Mouse (Mus musculus) megakaryocyte, adult 5-6 weeks (primary cell): ENCODE results near the gene Tesc. TPM values are rescaled to one million over a fixed set of nuclear protein-coding genes. Genes with fewer than 3 reads are reported as not detected.

Source experiments
- ATAC-seq: 2 replicates; pipeline ENCODE4 v1.8.0; 2016; ENCODE audit warnings: mild to moderate bottlenecking, inconsistent platforms; ENCODE audit not compliant: poor library complexity, severe bottlenecking
- total RNA-seq, 2 experiments: library from RNA; stranded (forward) in 1 of 2; stranded (reverse) in 1 of 2; fragments of 153-499, 151-499 nt in 1 of 2; fragments of 221-1000, 200-1000 nt in 1 of 2; gene quantifications; 2 replicates each; pipeline versions ENCODE4 v1.2.3 to v1.2.4; 2015 to 2017

Gene Tesc
- total RNA-seq, 2 experiments from 2014 or later, result 1.8 to 2.4 TPM

- no peak for ATAC-seq
Measured at GRCm38 (mm10) chr5:118015028-118015427, 12.5 kb upstream of the Tesc start.

GRCm38 (mm10) chr5:118015669-118016068, 11.9 kb upstream of the Tesc start:
- ATAC-seq, result no peak

GRCm38 (mm10) chr5:118017527-118017926, 10.0 kb upstream of the Tesc start:
- no peak for ATAC-seq

DNA sequence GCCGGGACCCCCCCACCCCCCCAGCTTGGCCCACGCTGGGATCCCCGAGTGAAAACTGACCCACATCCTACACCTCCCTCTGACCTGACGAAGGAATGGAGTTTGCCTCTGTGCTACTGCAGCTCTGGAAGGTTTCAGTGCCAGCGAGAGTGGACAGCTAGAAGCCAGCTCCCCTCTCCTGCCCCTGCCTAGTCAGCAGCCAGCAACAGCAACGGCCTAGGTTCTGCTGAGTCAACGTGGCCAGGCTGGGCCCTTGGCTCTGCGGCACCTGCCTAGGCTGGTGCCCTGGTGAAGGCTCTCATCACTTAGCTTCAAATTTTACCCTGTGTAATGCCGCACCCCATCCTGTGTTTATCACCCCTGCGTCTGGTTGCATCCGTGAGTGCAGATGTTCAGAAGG, 7.6 kb upstream of the Tesc start:
- ATAC-seq, result no peak

GRCm38 (mm10) chr5:118023053-118023452, 4.5 kb upstream of the Tesc start:
- ATAC-seq, result no peak

DNA sequence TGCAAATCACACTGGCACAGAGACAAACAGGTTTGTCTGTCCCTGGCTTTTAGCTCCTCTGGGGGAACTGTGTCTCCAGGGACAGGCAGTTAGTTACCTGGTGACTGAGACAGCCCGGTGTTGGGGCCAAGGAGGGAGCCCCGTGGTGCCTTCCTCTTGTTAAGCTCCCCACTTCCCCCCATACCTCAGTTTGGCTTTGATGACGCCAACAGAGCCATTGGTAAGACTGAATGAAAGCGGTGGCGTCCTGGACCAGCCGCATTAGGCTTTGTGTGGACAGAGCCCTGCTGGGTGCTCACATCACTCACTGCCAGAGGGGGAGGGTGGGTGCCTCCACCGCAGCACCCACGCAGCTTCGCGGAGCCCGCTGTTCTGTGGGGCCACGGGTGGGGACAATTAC, 1.7 kb upstream of the Tesc start:
- 0 out of 2 replicates have a peak, but pooled peaks have one; percentile 4 for ATAC-seq

DNA sequence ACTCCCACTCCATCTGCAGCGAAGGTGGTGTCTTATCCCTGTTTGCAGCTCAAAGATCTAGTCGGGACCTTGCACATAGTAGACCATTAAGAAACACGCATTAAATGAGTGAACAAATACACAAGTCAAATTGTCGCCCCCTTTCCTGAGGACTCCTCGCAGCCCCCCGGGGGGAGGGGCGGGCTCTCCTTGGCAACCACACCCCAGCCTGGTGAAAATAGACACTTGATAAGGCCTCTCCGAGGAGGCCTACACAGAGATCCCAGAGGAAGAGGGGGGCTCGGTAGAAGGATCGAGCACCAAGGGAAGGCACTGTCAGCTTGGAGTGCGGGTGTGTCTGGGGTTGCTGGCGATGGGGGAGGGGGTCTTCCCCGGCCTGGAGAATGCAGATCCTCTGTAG, 1.2 kb upstream of the Tesc start:
- no peak for ATAC-seq

GRCm38 (mm10) chr5:118027101-118027697, 344 bp upstream of the Tesc start:
- ATAC-seq, result no peak

DNA sequence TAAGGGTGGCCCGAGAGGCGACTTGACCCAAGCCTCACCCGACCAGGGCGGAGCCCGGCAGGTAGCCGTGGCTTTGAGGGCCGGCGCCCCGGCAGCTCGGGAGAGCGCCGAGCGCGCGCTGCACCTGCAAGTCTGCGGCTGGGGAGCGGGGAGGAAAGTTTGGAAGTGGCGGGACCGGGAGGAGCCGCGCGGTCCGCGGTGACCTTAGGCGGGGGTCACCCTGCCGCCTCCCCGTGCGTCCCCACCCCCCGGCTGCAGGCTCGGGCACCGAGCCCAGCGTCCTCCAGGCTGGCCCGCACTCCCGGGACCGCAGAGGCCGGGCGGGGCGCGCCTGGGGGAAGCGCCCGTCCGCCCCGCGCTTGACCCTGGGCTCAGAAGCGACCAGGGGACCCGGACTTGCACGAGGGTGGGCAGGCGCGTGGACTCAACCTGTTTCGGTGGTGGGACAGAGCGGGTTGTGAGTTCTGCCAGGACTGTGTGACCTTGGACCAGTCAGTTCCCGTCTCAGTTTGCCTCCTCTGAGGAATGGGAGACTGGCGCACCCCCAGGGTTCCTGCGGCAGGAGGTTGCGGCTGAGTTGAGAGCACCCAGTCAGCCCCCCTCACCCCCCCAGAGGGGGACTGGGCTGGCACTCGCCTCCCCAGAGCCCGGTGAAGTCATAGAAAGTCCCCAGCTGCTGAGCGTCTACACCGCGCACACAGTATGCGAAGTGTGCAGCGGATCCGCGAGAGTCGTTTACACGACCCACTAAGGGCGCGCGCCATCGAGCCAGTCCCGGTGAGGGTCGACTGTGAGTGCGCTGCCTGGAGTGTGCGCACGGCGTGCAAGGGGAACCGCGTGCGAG, 870 bp downstream of the Tesc start:
- ATAC-seq, result peak; percentile 45

DNA sequence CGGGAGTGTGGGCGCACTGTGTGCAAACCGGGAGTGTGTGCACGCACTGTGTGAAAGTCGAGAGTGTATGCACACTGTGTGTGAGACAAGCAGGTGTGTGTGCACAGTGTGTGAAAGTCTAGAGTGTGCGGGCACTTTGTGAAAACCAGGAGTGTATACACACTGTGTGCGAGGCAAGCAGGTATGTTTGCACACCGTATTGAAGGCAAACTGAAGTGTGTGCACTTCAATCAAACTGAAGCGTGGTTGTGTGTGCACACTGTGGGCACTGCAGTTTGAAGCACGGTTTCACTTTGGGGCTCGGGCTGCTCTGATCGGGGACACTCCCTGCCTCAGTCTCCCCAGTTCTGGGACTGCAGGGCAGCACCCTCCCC, 1.5 kb downstream of the Tesc start:
- no peak for ATAC-seq

- ATAC-seq, result peak; percentile 45; the same call in 1 of the 2 replicates
Measured at GRCm38 (mm10) chr5:118029420-118029819, 1.9 kb downstream of the Tesc start.

DNA sequence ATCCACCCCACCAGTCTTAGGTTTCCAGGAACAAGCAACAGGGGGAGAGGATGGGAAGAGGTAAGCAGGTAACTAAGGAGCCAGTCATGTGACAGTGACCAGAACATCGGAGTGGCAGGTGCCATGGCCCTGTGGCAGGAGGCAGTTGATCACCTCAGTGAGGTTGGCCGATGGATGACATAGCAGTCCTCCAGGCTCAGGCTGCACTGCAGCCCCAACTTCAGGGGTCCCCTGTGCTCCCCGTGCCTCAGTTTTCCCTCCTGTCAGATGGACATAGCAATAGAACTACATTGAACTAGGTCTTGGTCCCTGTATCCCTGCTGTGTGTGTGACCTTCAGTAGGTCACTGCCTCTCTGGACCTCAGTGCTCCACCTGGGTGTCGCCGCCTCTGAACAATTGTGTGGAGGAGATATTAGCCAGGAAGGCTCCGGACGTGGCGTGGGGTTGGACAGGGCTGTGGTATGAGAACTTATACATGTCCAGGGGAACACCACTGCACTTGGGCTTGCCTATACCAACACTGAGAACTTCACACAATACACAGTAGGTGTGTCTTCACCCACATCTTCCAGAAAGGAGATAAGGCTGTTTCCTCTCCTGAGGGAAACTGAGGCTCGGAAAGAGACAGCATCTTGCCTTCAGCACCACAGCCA, 2.6 kb downstream of the Tesc start:
- no peak for ATAC-seq

- ATAC-seq, result no peak
Measured at GRCm38 (mm10) chr5:118031059-118031458, 3.5 kb downstream of the Tesc start.

DNA sequence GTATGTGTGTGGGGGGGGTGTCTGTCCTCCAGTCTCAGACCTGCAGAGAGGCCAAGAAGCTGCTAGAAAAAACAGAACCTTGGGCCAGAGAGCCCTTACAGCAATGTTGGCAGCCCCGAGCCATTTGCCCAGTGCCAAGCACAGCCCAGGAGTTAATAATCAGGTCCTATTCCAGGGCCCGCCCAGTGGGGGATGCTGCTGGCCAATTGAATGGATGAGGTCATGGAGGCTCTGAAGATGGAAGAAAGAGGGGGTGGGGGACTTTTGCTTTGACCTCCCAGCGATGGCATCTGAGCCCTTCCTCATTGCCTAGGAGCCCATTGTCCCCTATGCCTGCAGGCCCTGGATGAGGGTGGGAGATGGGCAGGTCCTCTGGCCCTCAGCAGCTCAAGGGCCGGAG, 4.0 kb downstream of the Tesc start:
- no peak for ATAC-seq

DNA sequence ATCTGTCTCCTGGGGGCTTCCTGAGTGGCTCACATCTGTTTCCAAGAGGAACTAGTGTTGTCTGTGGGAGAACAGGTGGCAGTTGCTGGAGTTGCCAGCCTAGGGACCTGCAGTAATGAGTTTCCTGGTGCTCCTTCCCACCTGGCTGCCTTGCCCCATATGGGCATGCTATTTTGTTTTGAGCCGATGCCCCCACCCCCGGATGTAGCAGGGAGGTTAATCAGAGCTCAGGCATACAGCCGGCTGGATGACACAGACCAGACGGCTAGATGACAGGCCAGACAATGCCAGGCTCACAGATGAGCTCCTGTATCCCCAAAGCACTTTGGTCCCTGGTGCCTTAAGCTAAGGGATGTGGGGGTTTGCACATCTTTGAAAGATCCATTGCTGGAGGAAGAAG, 5.8 kb downstream of the Tesc start:
- ATAC-seq, result no peak

DNA sequence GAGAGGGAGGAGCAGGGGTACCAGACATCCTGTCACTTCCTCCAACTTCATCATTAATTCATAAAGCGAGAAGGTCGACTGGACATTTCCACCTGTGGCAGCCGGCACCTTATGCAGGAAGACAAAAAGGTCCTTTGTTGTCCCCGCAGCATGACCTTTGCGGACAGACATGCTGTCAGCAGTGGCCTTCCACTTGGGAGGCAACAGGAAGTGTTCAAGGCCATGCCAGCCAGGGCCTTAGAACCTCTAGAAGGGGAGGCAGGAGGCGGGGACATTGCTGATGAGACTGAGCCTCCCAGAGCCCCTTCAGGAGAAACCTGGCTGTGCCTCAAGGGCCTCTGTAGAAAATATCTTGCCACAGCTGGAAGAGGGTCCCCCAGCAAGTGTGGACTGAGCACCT, 6.2 kb downstream of the Tesc start:
- ATAC-seq, result no peak

DNA sequence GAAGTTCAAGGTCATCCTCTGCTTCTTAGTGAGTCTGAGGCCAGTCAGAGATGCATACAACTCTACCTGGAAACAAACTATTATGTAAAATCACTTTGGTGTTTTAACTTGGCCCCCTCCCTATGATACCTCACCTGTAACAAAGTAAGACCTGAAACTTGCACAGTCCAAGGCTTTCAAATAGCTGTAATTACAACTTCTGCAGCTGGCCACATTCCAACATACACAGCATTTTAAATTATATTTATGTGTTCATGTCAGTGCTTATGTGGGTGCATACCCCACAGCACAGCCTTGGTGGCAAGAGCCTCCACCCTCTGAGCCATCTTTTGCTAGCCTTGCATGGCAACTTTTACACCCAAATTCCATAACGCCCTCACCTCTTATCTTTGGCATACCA, 7.1 kb downstream of the Tesc start:
- no peak for ATAC-seq

GRCm38 (mm10) chr5:118035786-118036185, 8.2 kb downstream of the Tesc start:
- no peak for ATAC-seq

DNA sequence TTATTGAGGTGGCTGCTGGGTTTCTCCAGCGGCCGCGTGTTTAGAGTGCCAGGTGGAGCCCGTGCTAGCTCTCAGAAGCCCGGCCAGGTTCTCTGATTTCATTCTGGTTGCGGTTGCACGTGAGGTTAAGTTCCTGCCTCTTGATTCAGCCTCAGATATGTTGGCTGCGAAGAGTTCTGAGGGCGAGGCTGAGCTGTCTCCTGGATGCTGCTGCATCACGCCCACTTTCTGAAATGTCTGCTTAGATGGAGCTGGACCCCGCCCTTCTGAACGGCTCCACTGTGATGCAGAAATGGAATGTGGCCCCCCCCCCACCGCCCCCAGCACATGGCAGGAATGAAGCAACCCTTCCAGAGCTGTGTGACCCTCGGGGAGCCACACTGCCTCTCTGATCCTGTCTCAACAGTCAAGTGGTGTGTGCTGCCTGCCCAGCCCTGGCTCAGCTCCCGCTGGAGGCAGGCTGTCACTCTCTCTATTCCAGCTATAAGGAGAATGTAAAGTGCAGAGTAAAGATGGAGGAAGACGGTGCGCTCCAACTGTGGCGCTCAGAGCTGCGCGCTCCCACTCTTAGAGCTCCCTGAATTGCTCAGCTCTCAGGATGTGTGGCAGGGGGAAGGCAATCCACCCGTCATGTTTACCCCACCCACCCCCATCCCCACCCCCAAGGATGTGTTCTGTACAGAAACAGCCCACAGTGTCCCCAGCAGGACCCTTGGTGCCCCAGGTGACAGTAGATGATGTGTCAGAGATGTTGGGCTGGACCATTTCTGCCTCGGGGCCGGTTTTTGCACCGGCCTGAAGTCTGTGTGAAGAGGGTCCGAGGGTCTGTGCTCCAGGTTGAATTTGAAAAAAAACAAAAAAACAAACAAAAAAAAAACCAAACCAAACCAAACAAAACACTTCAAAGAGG, 9.6 kb downstream of the Tesc start:
- no peak for ATAC-seq

DNA sequence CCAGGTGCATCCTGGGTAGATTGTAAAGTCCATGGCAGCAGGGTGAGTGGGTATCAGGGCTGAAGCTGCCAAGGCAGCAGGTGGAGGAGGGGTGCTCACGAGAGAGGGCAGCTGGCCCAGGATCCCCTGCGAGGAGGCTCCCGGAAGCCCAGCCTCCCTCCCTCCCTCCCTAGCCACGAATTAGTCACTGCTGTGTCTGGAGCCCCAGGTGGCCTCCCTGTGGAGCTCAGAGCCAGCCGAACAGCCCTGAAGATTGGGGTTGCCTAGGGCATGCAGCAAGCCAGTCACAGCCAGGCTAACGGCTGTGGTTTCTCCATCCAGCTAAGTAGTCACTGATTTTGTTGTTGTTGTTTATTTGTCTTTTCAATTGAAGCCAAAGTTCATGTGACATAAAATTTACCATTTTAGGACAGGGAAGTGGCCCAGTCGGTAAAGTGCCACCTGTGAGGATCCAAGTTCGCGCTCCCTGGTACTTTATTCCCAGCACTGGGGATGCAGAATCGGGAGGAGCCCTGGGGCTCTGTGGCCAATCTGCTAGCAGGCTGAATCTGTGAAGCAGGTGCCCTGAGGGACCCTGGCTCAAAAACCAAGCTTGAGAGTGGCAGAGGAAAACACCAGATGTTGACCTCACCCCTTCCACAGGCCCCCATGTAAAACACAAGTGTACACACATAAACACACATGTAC, 10.4 kb downstream of the Tesc start:
- ATAC-seq, result peak; percentile 54
